Mouse (Mus musculus) lung, postnatal 0 days (tissue): ENCODE results near the gene Mymk. TPM values are rescaled to one million over a fixed set of nuclear protein-coding genes. Genes with fewer than 3 reads are reported as not detected.

Experiments
- ATAC-seq: fragments of 200-750 bp; cut with Nextera tagmentation; 2 replicates; pipeline ENCODE4 v1.8.0; 2017; ENCODE audit warnings: moderate library complexity
- DNase-seq: peaks from one replicate; pipeline ENCODE4 v3.0.0-alpha.2; 2016; ENCODE audit warnings: low spot score
- H3K27ac ChIP-seq: fragments of 300-500 bp; sonication (generic); 2 replicates; pipeline ENCODE4 v1.5.1; 2014; ENCODE audit warnings: antibody characterized with exemption, mild to moderate bottlenecking, low read length, mixed read lengths
- H3K27me3 ChIP-seq: fragments of 300-500 bp; sonication (generic); replicated peaks from 2 replicates; pipeline ENCODE4 v1.6.1; 2014; ENCODE audit warnings: low read length, mixed read lengths; ENCODE audit not compliant: insufficient read depth
- H3K36me3 ChIP-seq: fragments of 300-500 bp; sonication (generic); 2 replicates; pipeline ENCODE4 v1.6.1; 2014; ENCODE audit warnings: low read length, mixed read lengths; ENCODE audit not compliant: insufficient read depth
- H3K4me1 ChIP-seq: fragments of 300-500 bp; sonication (generic); 2 replicates; pipeline ENCODE4 v1.6.1; 2014; ENCODE audit warnings: antibody characterized with exemption, low read depth, low read length, mixed read lengths; ENCODE audit not compliant: insufficient read depth
- H3K4me2 ChIP-seq: fragments of 300-500 bp; sonication (generic); replicated peaks from 2 replicates; pipeline ENCODE4 v1.6.1; 2014; ENCODE audit warnings: low read depth, mild to moderate bottlenecking, low read length, moderate library complexity, mixed read lengths
- H3K4me3 ChIP-seq: fragments of 300-500 bp; sonication (generic); 2 replicates; pipeline ENCODE4 v1.5.1; 2014; ENCODE audit warnings: low read depth, low read length
- H3K9ac ChIP-seq: fragments of 300-500 bp; sonication (generic); replicated peaks from 2 replicates; pipeline ENCODE4 v1.6.1; 2014; ENCODE audit warnings: low read depth, mild to moderate bottlenecking
- H3K9me3 ChIP-seq: fragments of 300-500 bp; sonication (generic); 2 replicates; pipeline ENCODE4 v1.6.1; 2016; ENCODE audit warnings: low read length, mixed read lengths
- CTCF ChIP-seq: IDR thresholded peaks from 2 replicates; pipeline ENCODE4 v1.5.1; 2016; ENCODE audit warnings: antibody characterized with exemption, mild to moderate bottlenecking
- EP300 ChIP-seq: IDR thresholded peaks from 2 replicates; pipeline ENCODE4 v1.6.1; 2016; ENCODE audit warnings: antibody characterized with exemption, mild to moderate bottlenecking, control low read depth
- WGBS: fragments of 180-500 bp; shearing (Covaris S2); extraction: QIAGEN DNeasy Blood & Tissue Kit; methylation state at CpG from one replicate; pipeline ENCODE4 v1.1.7; 2014; 5-methylcytosine and 5-hydroxymethylcytosine counted together
- polyA plus RNA-seq: library from polyadenylated mRNA; unstranded; fragments of >200 nt; fragmentation: Nextera tagmentation; extraction: Ambion mirVana; gene quantifications from 2 replicates; pipeline ENCODE4 v1.2.1, GENCODE M21; 2015

Mymk gene
- polyA plus RNA-seq, 1 experiment from 2014 or later, result 0.76 TPM

- Histone ChIP-seq H3K27ac (no peak overlapping the region), H3K9ac (no peak overlapping the region), H3K36me3 (no peaks in the 10 kb centered on the region), H3K27me3 (no peaks in the 10 kb centered on the region), H3K9me3 (no peaks in the 10 kb centered on the region), H3K4me3 (no peak overlapping the region), H3K4me2 (no peak overlapping the region), H3K4me1 (no peaks in the 10 kb centered on the region)
- 74% methylated on average over 2 of the region's 2 CpGs for WGBS
- DNase-seq, result no peak
- ATAC-seq, result no peak
- TF ChIP-seq EP300 (no peak), CTCF (no peak)
These were observed 36.2 kb upstream of the Mymk start for GRCm38 (mm10) chr2:27108144-27108543.

- Histone ChIP-seq H3K27me3 (no peaks in the 10 kb centered on the region), H3K4me1 (no peaks in the 10 kb centered on the region), H3K4me3 (no peak overlapping the region), H3K4me2 (no peak overlapping the region), H3K27ac (no peak overlapping the region), H3K9me3 (no peaks in the 10 kb centered on the region), H3K9ac (no peak overlapping the region), H3K36me3 (no peaks in the 10 kb centered on the region)
- TF ChIP-seq CTCF (no peak), EP300 (no peak)
- ATAC-seq (no peak), DNase-seq (no peak)
- WGBS, result 69% methylated on average over 3 of the region's 3 CpGs
These were observed 34.8 kb upstream of the Mymk start for GRCm38 (mm10) chr2:27106816-27107215.

- no peak overlapping the region for H3K4me3 ChIP-seq
- DNase-seq, result no peak
- no peak for ATAC-seq
- WGBS, result 65% methylated on average over 7 of the region's 7 CpGs
- H3K9ac ChIP-seq, result no peak overlapping the region
- no peak for TF ChIP-seq CTCF
- no peak for TF ChIP-seq EP300
- no peaks in the 10 kb centered on the region for H3K36me3 ChIP-seq
- no peak overlapping the region for H3K27ac ChIP-seq
- H3K4me2 ChIP-seq, result no peak overlapping the region
- H3K4me1 ChIP-seq, result no peaks in the 10 kb centered on the region; the same call in 1 of the 2 replicates
- no peaks in the 10 kb centered on the region for H3K27me3 ChIP-seq
- H3K9me3 ChIP-seq, result no peaks in the 10 kb centered on the region
These were observed 31.6 kb upstream of the Mymk start for GRCm38 (mm10) chr2:27103554-27103953.

- peak; percentile 88 for DNase-seq
These were observed 25.8 kb upstream of the Mymk start for GRCm38 (mm10) chr2:27097776-27098175.

GRCm38 (mm10) chr2:27097241-27097656, 25.3 kb upstream of the Mymk start:
- H3K27me3 ChIP-seq, result no peaks in the 10 kb centered on the region
- no peaks in the 10 kb centered on the region for H3K36me3 ChIP-seq
- TF ChIP-seq CTCF (no peak), EP300 (no peak)
- peak overlapping the region; percentile 75 for H3K27ac ChIP-seq
- no peak overlapping the region for H3K4me3 ChIP-seq
- WGBS, result 21% methylated on average over 6 of the region's 6 CpGs
- ATAC-seq (peak; percentile 18), DNase-seq (peak; percentile 33)
- H3K4me1 ChIP-seq, result peaks cover 10% of the 10 kb centered on the region; the same call in 1 of the 2 replicates
- H3K9ac ChIP-seq, result no peak overlapping the region
- H3K9me3 ChIP-seq, result no peaks in the 10 kb centered on the region
- H3K4me2 ChIP-seq, result no peak overlapping the region

More at GRCm38 (mm10) chr2:27097776-27098175, 25.8 kb upstream of the Mymk start:
- no peak overlapping the region for H3K4me3 ChIP-seq
- H3K27me3 ChIP-seq, result no peaks in the 10 kb centered on the region
- no peaks in the 10 kb centered on the region for H3K36me3 ChIP-seq
- peak; percentile 80 for ATAC-seq
- peaks cover 10% of the 10 kb centered on the region; the same call in 1 of the 2 replicates for H3K4me1 ChIP-seq
- H3K9ac ChIP-seq, result no peak overlapping the region
- H3K9me3 ChIP-seq, result no peaks in the 10 kb centered on the region
- WGBS, result 5% methylated on average over 6 of the region's 6 CpGs
- H3K27ac ChIP-seq, result peak overlapping the region; percentile 75; the same call in 1 of the 2 replicates
- no peak overlapping the region for H3K4me2 ChIP-seq
- TF ChIP-seq CTCF (no peak), EP300 (peak; percentile 35; the same call in 1 of the 2 replicates)

DNA sequence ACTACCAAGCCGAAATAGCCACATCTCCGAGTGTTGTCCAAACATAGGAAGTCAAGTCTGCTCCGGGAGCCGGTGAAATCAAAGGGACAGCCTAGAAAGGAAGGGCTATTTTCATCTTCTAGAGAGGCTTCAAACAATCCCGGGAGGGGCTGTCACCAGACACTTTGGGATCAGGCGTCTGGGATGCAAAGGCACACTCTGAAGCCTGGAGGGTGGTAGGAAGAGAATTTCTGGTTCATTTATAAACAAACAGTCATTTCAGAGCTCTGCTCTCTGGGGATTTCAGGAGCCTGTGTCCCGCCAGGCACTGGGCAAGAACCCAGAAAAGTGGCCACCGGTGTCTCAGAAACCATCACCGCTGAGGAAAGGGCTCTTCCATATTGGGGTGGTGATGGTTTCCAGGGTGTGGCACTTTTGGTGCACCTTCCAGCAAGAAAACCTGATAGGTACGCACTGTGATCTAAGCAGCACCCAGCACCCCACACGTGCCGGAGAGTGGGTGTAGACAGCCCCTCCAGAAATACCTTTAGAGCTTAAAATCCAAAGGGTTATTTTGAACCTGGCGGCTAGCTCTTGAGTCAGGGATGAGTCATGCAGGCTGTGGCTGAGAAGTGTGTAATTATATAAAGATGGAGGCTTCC, 24.5 kb upstream of the Mymk start:
- ATAC-seq (peak; percentile 69), DNase-seq (peak; percentile 74)
- WGBS, result 23% methylated on average over 13 of the region's 13 CpGs
- Histone ChIP-seq H3K4me1 (peaks cover 10% of the 10 kb centered on the region; the same call in 1 of the 2 replicates), H3K27ac (peak overlapping the region; percentile 75), H3K27me3 (no peaks in the 10 kb centered on the region), H3K4me3 (no peak overlapping the region), H3K4me2 (0 out of 2 replicates have a peak overlapping the region, but pooled peaks have one; percentile 6), H3K36me3 (no peaks in the 10 kb centered on the region), H3K9me3 (no peaks in the 10 kb centered on the region), H3K9ac (no peak overlapping the region)
- TF ChIP-seq EP300 (peak; percentile 51), CTCF (no peak)
